In the genomic region with DNA sequence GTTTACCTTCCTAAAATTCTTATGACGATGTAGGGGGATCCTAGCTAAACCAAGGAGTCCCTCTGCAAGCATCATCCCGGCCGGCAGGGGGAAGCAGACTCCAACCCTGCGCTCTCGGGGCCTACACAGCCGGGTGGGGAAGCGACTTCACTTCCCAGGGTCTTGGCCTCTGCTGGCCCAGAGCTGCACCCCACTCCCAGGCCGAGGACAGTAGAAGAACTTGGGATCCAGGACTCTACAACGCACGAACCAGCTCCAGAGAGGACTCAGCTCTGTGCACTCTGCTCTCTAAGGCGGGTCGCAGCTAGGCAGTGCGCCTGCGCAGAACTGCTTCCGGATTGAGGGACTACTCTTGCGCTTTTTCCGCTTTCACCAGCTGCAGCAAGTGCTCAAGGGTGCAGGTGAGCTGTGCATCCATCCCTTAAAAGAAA, we compare ENCODE assay signal across 8 mouse cellular contexts. TPM values are rescaled to one million over a fixed set of nuclear protein-coding genes. Genes with fewer than 3 reads are reported as not detected.
DNase-seq lines count a peak whose midpoint lies in the region; ATAC-seq and TF ChIP-seq lines count a peak whose summit lies in the region.

A gene (plus strand): TSS at position 87 of the 431 bp plus-strand sequence.

- TF ChIP-seq CTCF in ES-Bruce4 (IDR thresholded peaks at IDR 0.05; ENCODE audit: low read depth, low read length), result peak; percentile 86

- H3K27me3 ChIP-seq in ES-Bruce4 (ENCODE audit: control insufficient read depth, insufficient read depth, low read length, poor library complexity, severe bottlenecking), result no peaks in the 10 kb centered on the region
- no peaks in the 10 kb centered on the region for H3K27me3 ChIP-seq in forebrain, embryonic 14.5 days (replicated peaks; ENCODE audit: control insufficient read depth, insufficient read depth, low read length)
- no peaks in the 10 kb centered on the region for H3K27me3 ChIP-seq in neural tube, embryonic 15.5 days (replicated peaks)

- peak; percentile 12 for TF ChIP-seq POLR2A in ES-Bruce4 (IDR thresholded peaks at IDR 0.05; ENCODE audit: insufficient read depth, low read length)

- peak within 1 kb of the TSS; percentile 61 for H3K4me2 ChIP-seq in forebrain, embryonic 14.5 days (ENCODE audit: low read length)
- peak within 1 kb of the TSS; percentile 65 for H3K4me2 ChIP-seq in neural tube, embryonic 15.5 days

- peak within 1 kb of the TSS; percentile 29 for H3K9ac ChIP-seq in ES-Bruce4 (ENCODE audit: low read depth, poor library complexity, severe bottlenecking)
- H3K9ac ChIP-seq in forebrain, embryonic 14.5 days (ENCODE audit: low read length), result peak within 1 kb of the TSS; percentile 83
- H3K9ac ChIP-seq in neural tube, embryonic 15.5 days (replicated peaks), result peak within 1 kb of the TSS; percentile 84

- DNase-seq in forebrain, embryonic 14.5 days (ENCODE audit: low spot score), result peak; percentile 94
- peak; percentile 90 for DNase-seq in heart, postnatal 14 days
- DNase-seq in layer of hippocampus, adult 11-12 months (ENCODE audit: low spot score), result peak; percentile 85
- peak; percentile 89 to 91 for DNase-seq in lung, adult 18-20 months
- peak; percentile 85 for DNase-seq in testis, postnatal 14 days (ENCODE audit: low spot score)

- H3K4me3 ChIP-seq in ES-Bruce4 (ENCODE audit: low read depth, low read length), result peak within 1 kb of the TSS; percentile 77
- H3K4me3 ChIP-seq in forebrain, embryonic 14.5 days (ENCODE audit: low read depth, low read length), result peak within 1 kb of the TSS; percentile 58
- peak within 1 kb of the TSS; percentile 82 for H3K4me3 ChIP-seq in neural tube, embryonic 15.5 days (replicated peaks)

- no peaks in the 10 kb centered on the region for H3K4me1 ChIP-seq in ES-Bruce4 (ENCODE audit: control insufficient read depth, insufficient read depth, low read length)
- H3K4me1 ChIP-seq in forebrain, embryonic 14.5 days (ENCODE audit: control insufficient read depth, insufficient read depth, low read length), result 0 out of 2 replicates have a peak, but pooled peaks cover 3% of the 10 kb centered on the region
- peaks cover 12% of the 10 kb centered on the region for H3K4me1 ChIP-seq in neural tube, embryonic 15.5 days

- H3K36me3 ChIP-seq in ES-Bruce4 (ENCODE audit: control insufficient read depth, insufficient read depth, low read length, poor library complexity, severe bottlenecking), result no peaks in the 10 kb centered on the region
- no peaks in the 10 kb centered on the region for H3K36me3 ChIP-seq in forebrain, embryonic 14.5 days (ENCODE audit: control insufficient read depth, insufficient read depth, low read length)
- no peaks in the 10 kb centered on the region for H3K36me3 ChIP-seq in neural tube, embryonic 15.5 days

- H3K9me3 ChIP-seq in ES-Bruce4 (replicated peaks; ENCODE audit: control insufficient read depth, insufficient read depth, low read length, poor library complexity, severe bottlenecking), result no peaks in the 10 kb centered on the region
- H3K9me3 ChIP-seq in forebrain, embryonic 14.5 days (replicated peaks; ENCODE audit: control insufficient read depth, low read length), result no peaks in the 10 kb centered on the region
- H3K9me3 ChIP-seq in neural tube, embryonic 15.5 days (replicated peaks), result no peaks in the 10 kb centered on the region

- intact Hi-C loops in heart, postnatal 14 days (cut with DNase I), result loop anchor here (1.0 to 5.0 kb wide), 4 partner anchors 51 to 1049 kb away; no protein-coding TSS in a partner anchor

- peak; percentile 90 for ATAC-seq in cerebellum, adult (ENCODE audit: insufficient number of reproducible peaks, low FRiP score, low TSS enrichment)
- ATAC-seq in forebrain, embryonic 14.5 days, result peak; percentile 98
- ATAC-seq in neural tube, embryonic 15.5 days (ENCODE audit: low FRiP score), result peak; percentile 97

- WGBS in forebrain, embryonic 14.5 days, result under 1% methylated on average over 17 of the region's 17 CpGs
- WGBS in neural tube, embryonic 15.5 days, result under 1% methylated on average over 17 of the region's 17 CpGs

- H3K27ac ChIP-seq in ES-Bruce4 (ENCODE audit: insufficient read depth, low read length), result no peak within 1 kb of the TSS
- peak within 1 kb of the TSS; percentile 44; the same call in 1 of the 2 replicates for H3K27ac ChIP-seq in forebrain, embryonic 14.5 days (ENCODE audit: low read depth, low read length)
- H3K27ac ChIP-seq in neural tube, embryonic 15.5 days (replicated peaks), result peak within 1 kb of the TSS; percentile 83

- TF ChIP-seq EP300 in ES-Bruce4 (IDR thresholded peaks at IDR 0.05; ENCODE audit: insufficient read depth, low read depth, low read length), result no peak

RNA-seq across cellular contexts. Expression of the gene that starts here (rescaled TPM):
- 3.8 and 6.6 TPM in 2 replicates for polyA plus RNA-seq in ES-Bruce4 (2011; ENCODE audit: insufficient read depth, insufficient read length, low read depth, missing spikeins)
- 15.9 and 17.8 TPM in 2 replicates for polyA plus RNA-seq in forebrain, embryonic 14.5 days (2014; fragmentation: Nextera tagmentation; extraction: Ambion mirVana)
- total RNA-seq in heart, postnatal 14 days (2021), result 1 to 10 TPM; 3.0 to 3.2 TPM
- 18.9 and 22.6 TPM in 2 replicates for polyA plus RNA-seq in neural tube, embryonic 15.5 days (2015; fragmentation: Nextera tagmentation; extraction: Ambion mirVana)

Comparison
In these comparisons a context has a peak if more than half of its experiments do, and no peak if none do; other contexts are left out.
1. H3K9ac ChIP-seq: peak in every context shown above with its lines; median percentile 84 in neural tube, embryonic 15.5 days; 83 in forebrain, embryonic 14.5 days; 29 in ES-Bruce4.